Mouse (Mus musculus) liver, embryonic 14.5 days (tissue): Measurements from ENCODE around the gene Rnf166. TPM values are rescaled to one million over a fixed set of nuclear protein-coding genes. Genes with fewer than 3 reads are reported as not detected.

Experiments used
- ATAC-seq: fragments of 200-750 bp; cut with Nextera tagmentation; 2 replicates; pipeline ENCODE4 v1.8.0; 2017; ENCODE audit warnings: moderate number of reproducible peaks, mild to moderate bottlenecking, moderate library complexity; ENCODE audit not compliant: insufficient read depth
- DNase-seq, 3 experiments: peaks; one replicate each; pipeline ENCODE4 v3.0.0-alpha.2; 2012 to 2013; ENCODE audit warnings: low read depth in 3 of 3, low spot score in 3 of 3
- H3K27ac ChIP-seq: fragments of 300-500 bp; sonication (generic); 2 replicates; pipeline ENCODE4 v1.5.1; 2014; ENCODE audit warnings: moderate library complexity, mild to moderate bottlenecking, control low read depth, inconsistent platforms
- H3K27me3 ChIP-seq: fragments of 300-500 bp; sonication (generic); 2 replicates; pipeline ENCODE4 v1.6.1; 2014; ENCODE audit warnings: mild to moderate bottlenecking, low read length, moderate library complexity; ENCODE audit not compliant: control insufficient read depth, insufficient read depth
- H3K36me3 ChIP-seq: fragments of 300-500 bp; sonication (generic); replicated peaks from 2 replicates; pipeline ENCODE4 v1.6.1; 2014; ENCODE audit warnings: low read depth; ENCODE audit not compliant: control insufficient read depth, insufficient read depth
- H3K4me1 ChIP-seq, 2 experiments: fragments of 200-500 bp in 1 of 2; fragments of 300-500 bp in 1 of 2; sonication (generic) in 1 of 2; replicated peaks; 2 replicates each; pipeline ENCODE4 v1.6.1; 2012 to 2014; ENCODE audit warnings: antibody characterized with exemption in 1 of 2, inconsistent platforms in 1 of 2, low read length in 1 of 2; ENCODE audit not compliant: control insufficient read depth in 2 of 2, insufficient read depth in 2 of 2
- H3K4me2 ChIP-seq: fragments of 300-500 bp; sonication (generic); 2 replicates; pipeline ENCODE4 v1.6.1; 2014; ENCODE audit warnings: low read depth, mild to moderate bottlenecking, control low read depth, moderate library complexity
- H3K4me3 ChIP-seq, 2 experiments: fragments of 200-500 bp in 1 of 2; fragments of 300-500 bp in 1 of 2; sonication (generic) in 1 of 2; 2 replicates each; pipeline ENCODE4 v1.5.1; 2012 to 2014; ENCODE audit warnings: low read depth in 2 of 2, low read length in 2 of 2, mild to moderate bottlenecking in 2 of 2, control low read depth in 1 of 2, inconsistent platforms in 1 of 2, moderate library complexity in 1 of 2; ENCODE audit not compliant: insufficient read depth in 1 of 2
- H3K9ac ChIP-seq: fragments of 300-500 bp; sonication (generic); replicated peaks from 2 replicates; pipeline ENCODE4 v1.6.1; 2014; ENCODE audit warnings: mild to moderate bottlenecking, control low read depth, moderate library complexity
- H3K9me3 ChIP-seq: fragments of 300-500 bp; sonication (generic); 2 replicates; pipeline ENCODE4 v1.6.1; 2016; ENCODE audit warnings: low read length, mixed read lengths; ENCODE audit not compliant: control insufficient read depth
- CTCF ChIP-seq: IDR thresholded peaks from 2 replicates; pipeline ENCODE4 v1.5.1; 2016; ENCODE audit warnings: antibody characterized with exemption, low read depth, control low read depth
- EP300 ChIP-seq: IDR thresholded peaks from 2 replicates; pipeline ENCODE4 v1.6.1; 2016; ENCODE audit warnings: antibody characterized with exemption, low read depth
- WGBS: fragments of 180-500 bp; shearing (Covaris S2); extraction: QIAGEN DNeasy Blood & Tissue Kit; methylation state at CpG from one replicate; pipeline ENCODE4 v1.1.7; 2014; ENCODE audit not compliant: insufficient replicate concordance; 5-methylcytosine and 5-hydroxymethylcytosine counted together
- polyA plus RNA-seq, 2 experiments: library from polyadenylated mRNA; depleted of rRNA in 1 of 2; stranded (reverse) in 1 of 2; unstranded in 1 of 2; fragments of >200 nt; fragmentation: Nextera tagmentation in 1 of 2; extraction: Ambion mirVana in 1 of 2; gene quantifications; 2 replicates each; pipeline versions ENCODE4 v1.2.1 to v1.2.3; 2012 to 2014

The Rnf166 gene
- polyA plus RNA-seq, 2 experiments, result 8.7 to 12.6 TPM

DNA sequence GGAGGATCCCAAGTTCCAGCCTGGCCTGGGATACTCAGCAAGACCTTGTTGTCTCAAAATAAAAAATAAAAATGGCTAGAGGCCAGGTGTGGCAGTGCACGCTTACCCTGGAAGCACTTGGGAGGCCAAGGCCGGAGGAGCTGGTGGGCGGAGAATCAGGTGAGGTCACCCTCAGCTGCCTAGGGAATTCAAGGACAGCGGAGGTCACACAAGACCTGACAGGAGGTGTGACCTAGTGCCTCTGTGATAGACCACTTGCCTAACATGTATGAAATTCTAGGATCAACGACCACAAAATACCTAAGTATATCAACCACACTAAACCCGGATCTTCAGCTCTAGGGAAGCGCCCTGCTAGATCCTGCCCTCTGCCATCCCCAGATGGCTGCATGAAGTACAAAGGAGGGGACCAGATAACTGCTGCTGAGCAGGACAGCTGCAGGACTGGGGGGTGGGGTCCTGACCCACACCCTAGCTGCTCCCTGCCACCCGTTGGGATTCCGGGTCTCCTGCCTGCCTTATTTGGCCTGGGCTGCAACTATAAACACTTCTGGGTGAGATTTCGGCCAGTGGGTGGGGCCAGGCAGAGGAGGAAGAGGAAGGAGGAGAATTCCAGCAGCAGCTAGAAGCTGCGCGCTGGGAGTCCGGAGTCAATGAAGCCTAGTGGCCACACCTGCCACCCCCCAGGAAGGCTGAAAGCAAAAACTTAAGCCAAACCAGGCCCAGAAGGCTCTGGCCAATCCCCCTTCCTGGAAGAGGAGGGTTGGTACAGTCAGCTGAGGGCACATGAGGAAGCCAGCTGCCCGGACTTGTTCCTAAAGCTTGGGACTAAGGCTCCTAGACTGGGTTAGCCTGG lies 47.2 kb upstream of the Rnf166 start:
- Histone ChIP-seq H3K9me3 (no peaks in the 10 kb centered on the region), H3K4me3 (no peak overlapping the region), H3K27me3 (no peaks in the 10 kb centered on the region), H3K9ac (no peak overlapping the region), H3K4me2 (peak overlapping the region; percentile 8; the same call in 1 of the 2 replicates), H3K27ac (peak overlapping the region; percentile 42), H3K36me3 (no peaks in the 10 kb centered on the region), H3K4me1 (peaks cover 42 to 74% of the 10 kb centered on the region in 2 experiments)
- TF ChIP-seq CTCF (no peak), EP300 (no peak)
- 63% methylated on average over 14 of the region's 14 CpGs for WGBS
- DNase-seq (no peak), ATAC-seq (peak; percentile 8; the same call in 1 of the 2 replicates)

- Histone ChIP-seq H3K36me3 (no peaks in the 10 kb centered on the region; the same call in 1 of the 2 replicates), H3K4me1 (peaks cover 33 to 60% of the 10 kb centered on the region in 2 experiments), H3K9me3 (no peaks in the 10 kb centered on the region), H3K4me3 (no peak overlapping the region), H3K4me2 (no peak overlapping the region), H3K9ac (no peak overlapping the region), H3K27me3 (no peaks in the 10 kb centered on the region), H3K27ac (no peak overlapping the region)
- WGBS, result 51% methylated on average over 11 of the region's 11 CpGs
- no peak for ATAC-seq
- no peak for DNase-seq
- TF ChIP-seq CTCF (no peak), EP300 (no peak)
Measured at GRCm38 (mm10) chr8:122520611-122521010, 44.7 kb upstream of the Rnf166 start.

DNA sequence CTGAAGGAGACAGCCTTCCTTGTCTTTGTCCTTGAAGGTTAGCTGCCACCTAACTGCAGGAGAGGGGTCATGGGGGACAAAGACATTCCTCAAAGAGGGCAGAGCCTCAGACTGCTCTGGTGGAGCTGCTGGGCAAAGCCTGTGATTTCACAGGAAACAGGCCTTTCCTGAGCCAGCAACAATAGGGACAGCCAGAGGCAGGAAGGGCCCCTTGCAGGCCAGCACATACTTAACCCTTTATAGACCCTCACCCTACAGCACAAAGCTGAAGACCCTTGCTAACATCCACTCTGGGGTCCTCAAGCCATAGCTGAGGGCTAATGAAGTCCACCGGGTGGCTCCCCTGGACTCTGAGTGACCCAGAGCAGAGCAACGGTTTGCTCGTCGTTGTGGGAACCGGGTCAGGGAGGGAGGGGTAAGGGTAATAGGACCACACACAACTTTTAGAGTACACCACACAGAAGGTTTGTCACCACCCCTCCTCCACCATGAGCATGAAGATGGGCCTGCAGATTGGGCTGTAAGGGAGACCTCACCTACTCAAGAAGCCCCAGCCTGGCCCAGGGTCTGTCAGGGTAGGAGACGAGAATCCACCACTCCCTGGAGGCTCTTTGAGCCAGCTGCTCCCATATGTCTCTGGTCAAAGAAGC lies 41.8 kb upstream of the Rnf166 start:
- 31% methylated on average over 6 of the region's 6 CpGs for WGBS
- Histone ChIP-seq H3K36me3 (peaks cover 12% of the 10 kb centered on the region), H3K27ac (no peak overlapping the region), H3K4me3 (no peak overlapping the region), H3K4me2 (no peak overlapping the region), H3K9me3 (no peaks in the 10 kb centered on the region), H3K27me3 (no peaks in the 10 kb centered on the region), H3K9ac (no peak overlapping the region), H3K4me1 (peaks cover 7 to 31% of the 10 kb centered on the region in 2 experiments; a peak in 3 of 4 replicates)
- DNase-seq (no peak), ATAC-seq (peak; percentile 21)
- TF ChIP-seq EP300 (no peak), CTCF (no peak)

DNA sequence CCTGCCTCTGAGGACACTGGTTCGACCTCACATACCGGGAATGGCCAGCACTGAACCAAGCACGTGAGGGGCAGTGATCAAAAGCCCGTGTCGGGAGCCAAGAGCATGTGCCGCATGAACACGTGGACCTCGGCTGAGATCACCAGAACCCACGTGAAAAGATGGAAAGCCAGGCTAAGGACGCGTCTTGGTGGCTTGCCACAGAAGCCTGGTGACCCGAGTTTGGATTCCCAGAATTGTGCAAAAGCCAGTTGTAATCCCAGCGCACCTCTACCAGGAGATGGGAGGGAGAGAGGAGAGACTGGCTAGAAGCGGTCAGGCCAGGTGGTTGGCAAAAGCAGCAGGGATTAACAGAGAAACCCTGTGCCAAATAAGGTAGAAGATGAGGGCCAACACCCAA lies 39.8 kb upstream of the Rnf166 start:
- TF ChIP-seq CTCF (no peak), EP300 (no peak)
- peaks cover 20% of the 10 kb centered on the region for H3K36me3 ChIP-seq

DNA sequence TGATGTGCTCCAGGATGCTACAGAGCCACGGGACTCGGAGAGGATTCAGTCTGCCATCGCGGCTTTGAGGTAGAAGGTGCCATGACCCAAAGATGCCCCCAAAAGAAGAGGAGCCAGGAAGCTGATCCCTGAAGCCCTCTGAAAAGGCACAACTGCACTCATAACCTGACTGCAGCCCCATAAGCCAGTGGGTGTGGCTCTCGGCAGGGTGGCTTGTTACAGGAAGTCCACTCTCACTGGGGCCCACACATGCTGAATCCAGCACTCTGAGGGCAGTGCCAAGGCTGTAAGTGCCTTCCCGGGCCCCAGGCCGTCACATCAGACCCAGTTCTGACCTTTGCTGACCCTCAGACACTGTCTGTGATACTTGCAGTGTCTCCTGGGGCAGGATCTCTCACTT lies 36.5 kb upstream of the Rnf166 start:
- H3K4me1 ChIP-seq, result no peaks in the 10 kb centered on the region; a peak in 1 of 4 replicates
- ATAC-seq, result no peak
- WGBS, result 79% methylated on average over 7 of the region's 7 CpGs
- no peak overlapping the region for H3K27ac ChIP-seq
- H3K4me3 ChIP-seq, result no peak overlapping the region
- no peak for TF ChIP-seq CTCF
- TF ChIP-seq EP300, result no peak
- DNase-seq, result no peak
- H3K9me3 ChIP-seq, result no peaks in the 10 kb centered on the region
- no peak overlapping the region for H3K9ac ChIP-seq
- no peaks in the 10 kb centered on the region for H3K27me3 ChIP-seq
- peaks cover 24% of the 10 kb centered on the region for H3K36me3 ChIP-seq
- no peak overlapping the region for H3K4me2 ChIP-seq

More for the DNA sequence above, 39.8 kb upstream of the Rnf166 start:
- DNase-seq, result no peak
- Histone ChIP-seq H3K9me3 (no peaks in the 10 kb centered on the region), H3K4me2 (no peak overlapping the region), H3K27me3 (no peaks in the 10 kb centered on the region), H3K27ac (no peak overlapping the region), H3K4me3 (no peak overlapping the region), H3K9ac (no peak overlapping the region), H3K4me1 (peaks cover 7 to 23% of the 10 kb centered on the region in 2 experiments; a peak in 3 of 4 replicates)
- 88% methylated on average over 14 of the region's 14 CpGs for WGBS
- no peak for ATAC-seq
